Mouse (Mus musculus) kidney, embryonic 14.5 days (tissue): ENCODE data around the gene 1700113H08Rik. TPM values are rescaled to one million over a fixed set of nuclear protein-coding genes. Genes with fewer than 3 reads are reported as not detected.

Experiments
- ATAC-seq: fragments of 200-750 bp; cut with Nextera tagmentation; 2 replicates; pipeline ENCODE4 v1.8.0; 2017; ENCODE audit warnings: moderate number of reproducible peaks, mild to moderate bottlenecking, moderate TSS enrichment, moderate library complexity; ENCODE audit not compliant: low FRiP score, low TSS enrichment
- H3K27ac ChIP-seq: fragments of 300-500 bp; sonication (generic); 2 replicates; pipeline ENCODE4 v1.5.1; 2014; ENCODE audit warnings: low read depth, mild to moderate bottlenecking, low read length, moderate library complexity, mixed read lengths
- H3K27me3 ChIP-seq: fragments of 300-500 bp; sonication (generic); 2 replicates; pipeline ENCODE4 v1.6.1; 2014; ENCODE audit warnings: mild to moderate bottlenecking, low read length; ENCODE audit not compliant: control insufficient read depth, insufficient read depth
- H3K36me3 ChIP-seq: fragments of 300-500 bp; sonication (generic); 2 replicates; pipeline ENCODE4 v1.6.1; 2014; ENCODE audit warnings: low read length, mixed read lengths; ENCODE audit not compliant: control insufficient read depth, insufficient read depth
- H3K4me1 ChIP-seq: fragments of 300-500 bp; sonication (generic); 2 replicates; pipeline ENCODE4 v1.6.1; 2014; ENCODE audit warnings: low read length, mixed read lengths; ENCODE audit not compliant: control insufficient read depth, insufficient read depth
- H3K4me2 ChIP-seq: fragments of 300-500 bp; sonication (generic); replicated peaks from 2 replicates; pipeline ENCODE4 v1.6.1; 2014; ENCODE audit warnings: low read depth, mild to moderate bottlenecking, low read length
- H3K4me3 ChIP-seq: fragments of 300-500 bp; sonication (generic); 2 replicates; pipeline ENCODE4 v1.5.1; 2014; ENCODE audit warnings: mild to moderate bottlenecking, low read length
- H3K9ac ChIP-seq: fragments of 300-500 bp; sonication (generic); 2 replicates; pipeline ENCODE4 v1.6.1; 2014; ENCODE audit warnings: low read depth, mild to moderate bottlenecking, low read length, moderate library complexity
- H3K9me3 ChIP-seq: fragments of 300-500 bp; sonication (generic); 2 replicates; pipeline ENCODE4 v1.6.1; 2016; ENCODE audit warnings: low read length; ENCODE audit not compliant: control insufficient read depth
- WGBS: fragments of 180-500 bp; shearing (Covaris S2); extraction: QIAGEN DNeasy Blood & Tissue Kit; methylation state at CpG from one replicate; pipeline ENCODE4 v1.1.7; 2014; 5-methylcytosine and 5-hydroxymethylcytosine counted together
- polyA plus RNA-seq: library from polyadenylated mRNA; unstranded; fragments of >200 nt; fragmentation: Nextera tagmentation; extraction: Ambion mirVana; gene quantifications from 2 replicates; pipeline ENCODE4 v1.2.1, GENCODE M21; 2014

The 1700113H08Rik gene
- polyA plus RNA-seq, 1 experiment from 2014 or later: not detected

DNA sequence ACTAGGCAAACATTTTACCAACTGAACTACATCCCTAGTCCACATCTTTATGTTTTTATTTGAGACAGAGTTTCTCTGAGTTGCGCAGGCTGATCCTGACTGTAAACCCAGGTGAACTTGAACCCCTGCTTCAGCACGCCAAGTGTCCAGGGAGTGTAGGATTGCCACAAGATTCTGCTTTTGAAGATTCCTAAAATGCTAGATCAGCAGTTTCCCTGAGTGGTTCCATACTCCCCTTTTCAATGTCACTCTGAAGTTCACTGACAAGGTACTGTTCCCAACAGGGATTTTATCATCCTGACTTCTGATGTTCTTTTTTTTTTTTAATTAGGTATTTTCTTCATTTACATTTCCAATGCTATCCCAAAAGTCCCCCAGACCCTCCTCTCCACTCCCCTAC is 140.9 kb downstream of the 1700113H08Rik start:
- Histone ChIP-seq H3K4me3 (no peak overlapping the region), H3K4me1 (no peaks in the 10 kb centered on the region), H3K9me3 (no peaks in the 10 kb centered on the region), H3K4me2 (no peak overlapping the region), H3K36me3 (no peaks in the 10 kb centered on the region), H3K27me3 (no peaks in the 10 kb centered on the region), H3K9ac (no peak overlapping the region), H3K27ac (no peak overlapping the region)
- no peak for ATAC-seq
- WGBS: 75% methylated on average over 2 of the region's 2 CpGs

DNA sequence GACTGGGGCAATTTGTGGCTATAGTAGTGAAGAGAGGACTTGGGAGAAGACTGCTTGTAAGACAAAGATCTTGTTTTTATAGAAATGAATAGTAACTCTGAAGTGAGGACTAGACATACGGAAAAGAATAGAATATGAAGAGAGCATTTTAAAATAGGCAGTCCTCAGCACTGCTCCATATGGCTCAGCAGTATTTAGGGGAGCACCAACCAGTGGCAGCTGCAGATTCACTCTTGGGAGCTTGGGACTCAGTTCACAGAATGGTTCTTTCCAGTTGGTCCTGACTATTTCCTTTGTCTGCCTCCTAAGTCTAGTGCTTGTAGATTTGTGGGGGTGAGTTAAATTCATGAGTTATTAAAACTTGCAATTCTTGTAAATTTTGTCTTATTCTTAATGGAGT is 151.6 kb downstream of the 1700113H08Rik start:
- Histone ChIP-seq H3K4me2 (no peak overlapping the region), H3K36me3 (no peaks in the 10 kb centered on the region), H3K27me3 (no peaks in the 10 kb centered on the region; the same call in 1 of the 2 replicates), H3K27ac (no peak overlapping the region), H3K4me3 (no peak overlapping the region), H3K4me1 (no peaks in the 10 kb centered on the region), H3K9me3 (no peaks in the 10 kb centered on the region), H3K9ac (no peak overlapping the region)
- WGBS: 90% methylated on average over 1 of the region's 1 CpGs
- no peak for ATAC-seq

DNA sequence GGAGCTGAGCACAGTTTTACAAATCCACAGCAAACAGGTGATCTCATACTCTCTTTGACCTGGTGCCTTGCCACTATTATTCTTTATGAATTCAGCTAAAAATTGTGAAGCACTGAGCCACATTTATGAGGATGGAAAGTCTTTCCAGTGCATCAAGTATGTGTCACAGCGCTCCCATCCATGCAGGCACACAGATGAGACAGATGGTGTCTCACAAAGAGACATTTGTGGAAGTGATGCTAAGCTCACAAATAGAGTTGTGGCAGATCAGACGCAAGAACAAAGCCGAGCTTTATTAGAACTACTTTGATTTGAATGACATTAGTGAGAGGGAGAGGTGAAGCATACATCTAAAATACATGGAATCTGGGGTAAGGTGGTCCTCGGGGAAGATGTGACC is 153.2 kb downstream of the 1700113H08Rik start:
- no peak overlapping the region for H3K4me2 ChIP-seq
- ATAC-seq: no peak
- no peaks in the 10 kb centered on the region for H3K9me3 ChIP-seq
- H3K9ac ChIP-seq: no peak overlapping the region
- no peaks in the 10 kb centered on the region for H3K36me3 ChIP-seq
- WGBS: 86% methylated on average over 4 of the region's 4 CpGs
- H3K4me1 ChIP-seq: no peaks in the 10 kb centered on the region
- H3K4me3 ChIP-seq: no peak overlapping the region
- H3K27ac ChIP-seq: no peak overlapping the region
- no peaks in the 10 kb centered on the region; the same call in 1 of the 2 replicates for H3K27me3 ChIP-seq

DNA sequence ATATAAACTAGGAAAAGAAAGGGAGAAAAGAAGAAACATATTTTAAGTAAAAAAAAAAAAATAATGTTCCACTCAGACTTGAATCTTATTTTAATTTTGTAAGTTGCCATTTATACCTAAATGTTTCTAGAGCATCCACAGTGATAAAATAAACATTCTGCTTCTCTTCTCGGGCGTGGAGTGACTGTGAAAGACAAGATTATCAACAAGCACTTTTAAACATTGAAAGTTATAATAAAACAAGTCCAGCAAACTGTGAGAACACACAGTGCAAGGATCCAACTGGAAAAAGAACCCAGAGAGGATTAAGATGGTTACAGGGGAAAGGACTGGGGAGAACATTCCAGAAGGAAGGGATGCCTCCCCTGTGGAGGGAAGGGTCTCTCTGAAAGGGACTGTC is 155.0 kb downstream of the 1700113H08Rik start:
- no peak overlapping the region for H3K4me3 ChIP-seq
- no peak overlapping the region for H3K9ac ChIP-seq
- no peak overlapping the region for H3K4me2 ChIP-seq
- no peaks in the 10 kb centered on the region for H3K9me3 ChIP-seq
- H3K4me1 ChIP-seq: no peaks in the 10 kb centered on the region
- 73% methylated on average over 2 of the region's 2 CpGs for WGBS
- no peak for ATAC-seq
- H3K27me3 ChIP-seq: no peaks in the 10 kb centered on the region
- no peak overlapping the region for H3K27ac ChIP-seq
- no peaks in the 10 kb centered on the region for H3K36me3 ChIP-seq

GRCm38 (mm10) chr10:87230071-87230910 is 172.4 kb downstream of the 1700113H08Rik start:
- H3K4me3 ChIP-seq: no peak overlapping the region
- WGBS: 64% methylated on average over 31 of the region's 31 CpGs

DNA sequence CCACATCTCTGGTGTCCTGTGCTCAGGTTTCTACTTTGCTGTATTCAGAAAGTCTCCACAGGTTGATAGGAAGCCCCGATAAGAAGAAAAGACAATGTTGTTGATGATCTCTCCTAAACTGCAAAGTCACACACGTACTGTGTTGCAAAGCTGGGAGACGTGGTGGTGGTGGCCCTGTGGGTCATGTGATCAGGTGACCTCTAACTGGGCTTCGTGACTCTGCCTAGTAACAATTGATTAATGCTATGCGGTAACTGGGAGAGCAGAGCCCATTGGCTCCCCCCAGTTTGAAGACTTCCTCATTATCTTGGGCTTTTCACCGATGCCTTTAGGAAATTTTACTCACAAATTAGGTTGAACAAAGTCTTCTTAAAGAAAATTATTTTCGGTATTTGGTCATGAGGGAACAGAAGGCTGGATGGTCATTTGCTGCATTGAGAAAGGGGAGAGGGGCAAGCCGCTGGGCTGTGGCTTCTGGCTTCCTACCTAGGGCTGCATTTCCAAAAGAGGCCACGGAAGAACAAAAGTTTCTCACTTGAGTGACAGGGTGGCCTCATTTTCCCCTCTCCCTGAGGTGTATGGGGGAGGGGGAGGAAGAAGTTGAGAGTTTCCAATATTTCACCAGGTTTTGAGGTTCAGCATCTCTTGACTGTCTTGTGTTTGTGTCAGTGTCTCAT is 181.6 kb downstream of the 1700113H08Rik start:
- no peak for ATAC-seq
- 81% methylated on average over 9 of the region's 9 CpGs for whole genome bisulfite sequencing
- Histone ChIP-seq H3K27ac (no peak overlapping the region), H3K4me3 (no peak overlapping the region), H3K4me2 (no peak overlapping the region), H3K36me3 (no peaks in the 10 kb centered on the region), H3K4me1 (no peaks in the 10 kb centered on the region), H3K9me3 (no peaks in the 10 kb centered on the region), H3K9ac (no peak overlapping the region), H3K27me3 (no peaks in the 10 kb centered on the region)

More at GRCm38 (mm10) chr10:87230071-87230910, 172.4 kb downstream of the 1700113H08Rik start:
- Histone ChIP-seq H3K27ac (no peak overlapping the region), H3K4me2 (no peak overlapping the region), H3K36me3 (no peaks in the 10 kb centered on the region), H3K9me3 (no peaks in the 10 kb centered on the region), H3K9ac (no peak overlapping the region), H3K4me1 (no peaks in the 10 kb centered on the region), H3K27me3 (no peaks in the 10 kb centered on the region)
- ATAC-seq: no peak

DNA sequence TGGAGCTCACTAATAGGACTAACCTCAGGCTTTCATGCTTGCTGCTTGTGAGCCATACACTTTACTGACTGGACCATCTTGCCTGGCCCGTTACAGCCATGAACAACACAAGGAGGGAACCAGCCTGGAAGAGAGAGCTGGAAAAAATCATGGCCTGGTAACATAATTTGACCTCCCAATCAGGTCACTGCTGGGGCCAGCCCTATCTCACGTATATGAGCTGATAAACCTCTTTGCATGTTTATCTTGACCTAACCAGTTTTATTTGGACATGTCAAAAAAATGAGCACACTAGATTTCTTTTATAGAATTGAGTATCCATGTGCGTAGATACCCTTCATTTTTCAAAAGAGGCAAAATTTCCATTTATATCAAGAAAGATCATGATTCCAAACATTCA is 213.9 kb downstream of the 1700113H08Rik start:
- Histone ChIP-seq H3K4me1 (no peaks in the 10 kb centered on the region), H3K36me3 (no peaks in the 10 kb centered on the region), H3K27me3 (no peaks in the 10 kb centered on the region), H3K9me3 (no peaks in the 10 kb centered on the region), H3K4me2 (no peak overlapping the region), H3K9ac (no peak overlapping the region), H3K4me3 (no peak overlapping the region), H3K27ac (no peak overlapping the region)
- ATAC-seq: no peak
- 56% methylated on average over 3 of the region's 3 CpGs for WGBS

DNA sequence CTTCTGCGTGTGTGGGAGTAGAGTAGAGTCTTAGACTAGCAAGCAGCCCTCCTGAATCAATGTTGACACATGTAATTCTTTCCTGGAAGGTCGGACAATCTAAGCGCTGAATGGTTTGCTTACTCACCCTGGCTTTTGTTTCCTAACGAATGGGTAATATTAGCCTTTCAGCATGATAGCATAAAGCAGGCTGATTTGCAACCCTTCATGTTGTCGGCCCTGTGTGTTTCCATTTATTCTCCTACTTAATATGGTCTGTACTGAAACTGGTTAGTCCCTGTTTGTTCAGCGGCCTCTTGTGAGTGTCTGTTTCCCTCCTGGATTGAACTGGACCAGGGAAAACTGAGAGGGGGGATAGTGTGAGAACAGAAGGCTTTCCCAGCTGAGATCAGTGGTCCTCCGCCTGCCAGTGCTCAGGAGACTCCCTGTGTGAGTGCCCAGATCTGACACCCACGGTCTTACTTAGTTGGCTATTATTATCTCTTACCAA is 214.3 kb downstream of the 1700113H08Rik start:
- WGBS: 40% methylated on average over 8 of the region's 8 CpGs
- Histone ChIP-seq H3K27ac (no peak overlapping the region), H3K4me1 (no peaks in the 10 kb centered on the region), H3K36me3 (no peaks in the 10 kb centered on the region), H3K9ac (no peak overlapping the region), H3K27me3 (no peaks in the 10 kb centered on the region), H3K9me3 (no peaks in the 10 kb centered on the region), H3K4me2 (no peak overlapping the region), H3K4me3 (no peak overlapping the region)
- no peak for ATAC-seq

DNA sequence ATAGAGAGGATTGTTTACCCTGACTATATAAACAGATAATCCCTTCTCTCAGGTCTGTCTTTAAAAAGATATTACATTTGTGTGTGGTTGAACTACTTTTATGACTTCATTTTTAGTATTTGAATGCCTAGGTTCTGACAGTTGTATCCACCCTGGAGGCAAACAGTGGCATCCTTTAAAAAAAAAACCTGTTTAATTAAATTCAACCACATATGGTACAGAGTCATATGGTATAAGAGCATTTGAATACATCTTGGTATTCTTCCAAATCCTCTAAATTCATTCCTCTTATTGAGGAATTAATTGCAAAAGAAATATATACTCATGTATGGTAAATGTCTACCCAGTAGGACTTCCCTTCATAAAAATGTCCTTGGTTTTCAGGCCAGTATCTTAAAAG is 217.2 kb downstream of the 1700113H08Rik start:
- H3K4me2 ChIP-seq: no peak overlapping the region
- H3K27ac ChIP-seq: no peak overlapping the region
- H3K4me3 ChIP-seq: no peak overlapping the region
- no peaks in the 10 kb centered on the region for H3K36me3 ChIP-seq
- H3K9ac ChIP-seq: no peak overlapping the region
- no peaks in the 10 kb centered on the region for H3K9me3 ChIP-seq
- ATAC-seq: no peak
- H3K4me1 ChIP-seq: no peaks in the 10 kb centered on the region
- no peaks in the 10 kb centered on the region for H3K27me3 ChIP-seq
